Mouse (Mus musculus) skeletal muscle tissue, adult 2 months (tissue): ENCODE data around the gene Decr2.
"Not testable (repeated sequence)": the region's sequence is repeated elsewhere in the genome, so short reads cannot be mapped to it uniquely, and the experiment has no call there.

Source experiments
- DNase-seq: peaks from one replicate; pipeline ENCODE4 v3.0.0-alpha.2; 2012; ENCODE audit warnings: low read depth, low spot score

Decr2 gene

DNA sequence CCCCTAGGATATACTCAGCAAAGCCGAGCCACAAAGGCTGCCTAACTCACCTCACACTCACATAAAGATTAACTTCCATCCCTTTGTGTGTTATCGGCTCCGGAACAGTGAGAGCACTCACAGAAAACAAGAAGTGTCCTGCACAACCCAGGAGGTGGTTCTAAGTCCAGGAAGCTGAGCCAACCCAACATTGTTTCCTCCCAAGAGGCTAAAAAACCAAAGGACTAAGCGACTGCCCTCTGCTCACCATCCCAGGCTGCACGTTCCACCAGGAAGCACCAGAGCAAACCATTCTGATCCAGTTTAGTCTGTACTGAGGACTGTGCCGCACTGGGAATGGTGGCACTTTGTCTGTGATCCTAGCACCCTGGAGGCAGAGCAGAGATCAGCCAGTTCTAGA, 25.2 kb downstream of the Decr2 start:
- DNase-seq, result no peak

DNA sequence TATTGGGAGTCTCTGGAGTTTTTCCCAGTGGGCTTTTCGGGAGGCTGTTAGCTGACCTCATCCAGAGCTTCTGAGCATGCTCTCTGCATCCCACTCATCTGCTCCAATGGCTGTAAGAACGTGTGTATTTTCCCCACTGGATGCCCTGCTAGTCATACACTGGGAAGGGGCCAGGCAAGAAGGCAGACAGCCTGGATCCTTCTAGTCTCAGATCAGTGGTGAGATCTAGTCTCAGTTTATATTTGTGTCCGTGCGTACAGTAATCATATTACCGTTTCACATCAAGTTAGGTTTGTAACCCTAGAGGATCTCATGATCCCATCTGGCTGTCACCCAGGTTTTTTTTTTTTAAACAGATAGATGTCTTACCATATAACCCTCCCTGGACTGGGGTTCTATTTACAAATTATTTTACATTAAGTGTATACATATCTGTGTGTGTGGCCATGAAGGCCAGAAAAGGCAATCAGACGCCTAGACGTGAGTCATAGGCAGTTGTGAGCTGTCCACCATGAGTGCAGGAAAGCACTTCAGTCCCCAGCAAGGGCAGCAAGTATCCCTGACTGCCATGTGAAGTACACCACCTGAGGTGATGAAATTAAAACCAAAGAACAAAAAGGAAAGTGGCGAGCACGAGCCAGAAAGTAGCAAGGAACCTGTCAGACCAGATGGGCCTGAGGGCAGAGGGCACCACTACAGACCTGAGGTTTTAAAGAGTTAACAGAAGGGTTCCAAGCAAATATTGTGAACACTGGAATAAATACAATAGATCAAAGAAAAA, 32.2 kb downstream of the Decr2 start:
- peak; percentile 67 for DNase-seq

DNA sequence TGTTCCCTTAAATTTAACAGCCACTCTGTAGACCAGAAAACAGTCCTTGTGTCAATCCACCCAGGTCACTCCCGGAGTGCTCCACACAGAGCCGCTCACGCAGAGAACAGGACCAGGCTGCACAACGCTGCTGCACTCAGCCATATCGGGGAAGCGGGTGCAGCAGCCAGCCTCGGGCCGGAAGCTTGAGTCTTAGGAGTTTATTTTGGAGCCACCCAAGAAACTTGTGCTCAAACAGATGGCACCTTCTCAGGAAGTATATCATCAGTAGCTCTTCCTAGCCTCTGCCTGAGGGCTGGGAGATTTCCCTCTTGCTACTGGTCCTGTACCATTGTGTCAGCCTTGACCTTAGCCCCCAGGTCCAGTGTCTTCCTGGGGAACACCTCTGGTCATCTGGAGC, 32.9 kb downstream of the Decr2 start:
- DNase-seq, result no peak

DNA sequence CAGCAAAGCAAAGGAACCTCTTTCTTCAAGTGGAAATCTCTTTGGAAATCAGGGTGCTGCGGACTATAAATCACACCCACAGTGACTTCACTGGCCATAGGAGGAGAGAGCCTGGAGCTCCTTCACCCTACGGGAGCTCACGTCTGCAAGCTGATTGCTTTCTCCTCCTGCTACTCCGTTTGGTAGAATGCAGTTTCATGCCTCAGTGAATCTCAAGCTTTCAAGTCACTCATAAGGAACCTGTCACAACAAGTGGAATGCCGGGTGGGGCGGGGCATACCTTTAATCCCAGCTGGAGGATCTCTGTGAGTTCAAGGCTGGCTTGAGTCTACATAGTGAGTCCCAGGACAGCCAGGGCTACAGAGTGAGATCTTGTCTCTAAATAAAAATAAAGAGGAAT, 35.0 kb downstream of the Decr2 start:
- DNase-seq, result no peak

DNA sequence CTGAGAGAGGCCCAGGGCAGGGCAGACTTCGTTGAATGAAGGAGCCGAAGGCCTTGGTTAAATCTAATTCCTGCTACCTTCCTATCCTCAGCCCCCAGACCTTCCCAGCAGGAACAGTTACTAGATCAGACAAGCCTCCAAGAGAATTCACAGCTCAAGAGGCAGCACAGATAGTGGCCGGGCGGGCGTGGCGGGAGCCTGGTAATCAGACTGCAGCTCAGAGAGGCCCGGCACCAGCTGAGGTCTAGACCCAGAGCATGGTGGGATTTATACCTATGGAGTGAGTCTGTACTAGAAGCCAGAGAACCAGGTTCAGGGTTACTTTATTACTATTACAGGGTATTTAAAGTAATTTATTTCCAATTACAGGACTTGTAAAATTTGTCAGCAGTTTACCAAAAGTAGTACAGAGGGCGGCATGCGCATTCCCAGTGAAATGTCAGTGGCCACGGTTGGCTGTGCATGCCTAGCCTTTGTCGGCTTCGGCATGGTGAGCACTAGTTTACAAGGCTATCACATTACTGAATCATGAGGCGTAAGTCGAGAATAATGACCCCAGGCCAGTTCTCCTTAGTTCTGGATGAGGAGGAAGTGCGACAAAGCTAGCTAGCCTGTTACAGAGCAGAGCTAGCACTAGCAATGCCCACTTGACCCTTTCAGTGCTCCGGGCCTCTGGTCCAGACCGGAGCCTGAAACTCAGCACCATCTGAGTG, 35.8 kb downstream of the Decr2 start:
- peak; percentile 67 for DNase-seq

DNA sequence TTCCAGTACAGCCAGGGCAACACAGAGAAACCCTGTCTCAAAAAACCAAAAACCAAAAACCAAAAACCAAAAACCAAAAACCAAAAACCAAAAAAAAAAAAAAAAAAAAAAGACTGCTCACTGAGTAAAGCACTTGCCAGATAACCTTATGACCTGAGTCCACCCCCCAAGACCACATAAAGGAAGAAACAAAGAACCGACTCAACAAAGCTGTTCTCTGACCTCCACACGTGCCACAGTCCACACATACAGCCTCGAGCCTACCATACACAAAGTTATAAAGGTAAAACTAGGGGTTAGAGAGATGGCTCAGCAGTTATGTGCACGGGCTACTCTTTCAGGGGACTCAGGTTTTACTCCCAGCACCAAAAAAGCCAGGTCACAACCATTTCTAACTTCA, 37.4 kb downstream of the Decr2 start:
- DNase-seq, result no peak

DNA sequence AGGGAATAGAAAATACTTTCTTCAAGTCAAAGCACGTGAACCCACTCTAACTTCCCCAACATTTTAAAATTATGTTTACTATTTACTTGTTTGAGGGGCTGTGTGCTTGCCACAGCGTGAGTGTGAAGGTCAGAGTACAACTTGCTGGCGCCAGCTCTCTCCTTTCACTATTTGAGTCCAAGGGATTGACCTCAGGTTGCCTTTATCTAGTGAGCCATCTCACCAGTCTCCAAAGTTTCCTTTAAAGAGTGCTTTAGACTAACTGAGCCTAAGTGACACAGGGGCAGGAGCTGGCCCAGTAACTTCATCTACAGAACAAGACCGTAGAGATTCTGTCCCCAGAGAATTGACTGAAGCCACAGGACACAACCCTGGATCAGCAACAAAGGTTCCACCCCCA, 38.1 kb downstream of the Decr2 start:
- DNase-seq, result no peak

DNA sequence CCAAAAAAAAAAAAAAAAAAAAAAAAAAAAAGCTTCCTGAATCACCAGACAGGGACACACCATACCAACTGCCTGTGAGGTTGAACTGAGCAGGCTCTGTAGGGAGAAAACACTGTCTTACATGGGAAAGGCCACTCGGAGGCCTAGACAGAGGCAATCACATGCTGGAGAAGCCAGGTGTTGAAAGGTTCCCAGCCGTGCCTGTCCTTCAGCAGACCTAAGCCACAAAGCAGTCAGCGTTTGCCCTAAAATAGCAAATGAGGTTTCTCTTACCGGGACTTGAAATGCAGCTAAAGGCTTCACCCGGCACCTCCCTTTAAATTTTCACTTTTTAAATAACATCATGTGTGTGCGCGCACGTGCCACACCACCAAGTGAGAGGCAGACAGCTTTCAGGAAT, 42.0 kb downstream of the Decr2 start:
- no peak for DNase-seq

DNA sequence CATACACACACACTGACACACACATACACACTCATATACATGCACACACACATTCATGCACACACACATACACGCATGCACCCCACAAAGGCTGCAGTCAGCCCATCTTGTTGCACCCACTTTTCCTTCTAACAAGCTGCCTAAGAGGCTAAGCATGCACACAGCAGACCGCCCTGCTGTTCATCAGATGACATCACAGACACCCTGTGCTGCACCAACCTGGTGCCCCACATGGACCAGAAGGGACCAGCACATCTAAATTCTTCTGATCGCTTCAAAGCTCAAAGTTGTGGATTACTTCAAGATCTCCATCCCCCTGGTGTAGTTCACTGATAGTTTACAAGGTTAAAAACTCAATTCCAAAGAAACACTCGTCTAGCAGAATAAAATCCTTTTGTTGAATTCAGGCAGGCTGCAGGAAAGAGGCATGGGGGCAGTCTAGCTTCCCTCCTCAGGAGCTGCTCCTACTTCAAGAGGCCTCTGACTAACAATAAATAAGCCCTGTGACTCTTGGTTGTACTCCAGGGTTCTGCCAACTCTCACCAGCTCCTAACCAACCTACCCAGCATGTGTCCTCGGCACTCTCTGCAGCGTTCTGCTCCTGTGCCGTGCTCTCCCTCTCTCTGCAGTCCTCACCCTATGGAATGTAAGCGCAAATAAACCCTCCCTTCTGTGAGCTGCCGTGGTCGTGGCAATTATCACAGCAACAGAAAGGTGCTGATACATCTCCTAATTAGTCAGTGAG, 43.7 kb downstream of the Decr2 start:
- no peak for DNase-seq

DNA sequence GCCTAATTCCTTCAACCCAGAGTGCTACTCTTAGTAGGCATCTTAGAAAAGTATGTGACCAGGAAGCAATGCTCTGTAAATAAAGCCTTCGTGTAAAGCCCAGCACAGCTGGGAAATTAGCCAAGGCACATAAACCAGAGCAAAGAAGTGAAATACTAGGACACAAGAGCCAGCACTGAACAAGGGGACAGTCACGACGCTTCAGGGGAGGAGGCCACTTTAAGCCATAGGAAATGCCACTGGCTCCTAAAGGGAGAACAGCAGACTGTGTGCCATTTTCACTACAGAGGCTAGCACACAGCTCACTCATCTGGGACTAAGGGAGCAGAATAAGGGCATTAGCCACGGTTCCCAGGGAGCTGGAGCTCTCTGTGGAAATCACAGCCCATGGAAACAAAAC, 44.9 kb downstream of the Decr2 start:
- no peak for DNase-seq

DNA sequence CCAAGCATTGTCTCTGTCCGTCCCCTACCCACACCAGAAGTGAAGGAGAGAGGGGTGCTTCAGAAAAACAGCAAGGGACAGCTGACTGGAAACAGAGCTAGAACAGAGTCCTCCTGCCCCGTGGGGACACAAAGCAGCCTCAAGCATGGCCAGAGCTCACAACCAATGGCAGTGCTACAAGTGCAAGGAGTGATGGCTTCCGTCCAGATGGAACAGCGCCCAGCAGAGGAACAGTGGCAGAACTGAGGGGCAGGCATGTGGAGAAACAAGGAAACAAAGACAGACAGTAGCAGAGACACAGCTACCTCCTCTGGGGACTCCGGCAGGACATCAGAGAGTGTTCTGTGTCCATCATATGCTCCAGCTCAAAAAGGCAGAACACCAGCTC, 46.9 kb downstream of the Decr2 start:
- no peak for DNase-seq

DNA sequence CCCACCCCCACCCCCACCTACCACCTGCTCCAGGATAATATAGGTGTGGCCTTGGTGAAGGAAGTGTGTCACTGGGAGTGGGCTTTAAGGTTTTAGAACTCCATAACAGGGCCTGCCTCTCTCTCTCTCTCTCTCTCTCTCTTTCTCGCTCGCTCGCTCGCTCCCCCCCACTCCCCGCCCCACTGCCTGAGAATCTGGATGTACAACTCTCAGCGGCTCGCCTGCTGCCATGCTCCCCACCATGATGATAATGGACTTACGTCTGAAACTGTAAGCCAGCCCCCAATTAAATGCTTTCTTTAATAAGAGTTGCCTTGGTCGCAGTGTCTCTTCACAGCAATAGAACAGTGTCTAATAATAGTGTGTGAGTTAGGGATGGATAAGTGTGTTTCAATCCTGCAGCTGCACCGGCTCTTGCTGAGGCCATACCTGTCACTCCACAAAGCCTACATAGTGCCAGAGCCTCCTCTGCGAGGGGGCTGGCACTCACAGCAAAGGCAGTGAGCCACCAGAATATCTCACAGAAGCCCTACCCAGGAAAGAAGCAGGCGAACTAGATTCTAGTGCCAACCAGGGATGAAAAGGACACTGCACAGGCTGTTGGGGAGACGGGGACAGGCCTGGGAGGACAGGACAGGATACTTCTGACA, 47.4 kb downstream of the Decr2 start:
- no peak for DNase-seq

DNA sequence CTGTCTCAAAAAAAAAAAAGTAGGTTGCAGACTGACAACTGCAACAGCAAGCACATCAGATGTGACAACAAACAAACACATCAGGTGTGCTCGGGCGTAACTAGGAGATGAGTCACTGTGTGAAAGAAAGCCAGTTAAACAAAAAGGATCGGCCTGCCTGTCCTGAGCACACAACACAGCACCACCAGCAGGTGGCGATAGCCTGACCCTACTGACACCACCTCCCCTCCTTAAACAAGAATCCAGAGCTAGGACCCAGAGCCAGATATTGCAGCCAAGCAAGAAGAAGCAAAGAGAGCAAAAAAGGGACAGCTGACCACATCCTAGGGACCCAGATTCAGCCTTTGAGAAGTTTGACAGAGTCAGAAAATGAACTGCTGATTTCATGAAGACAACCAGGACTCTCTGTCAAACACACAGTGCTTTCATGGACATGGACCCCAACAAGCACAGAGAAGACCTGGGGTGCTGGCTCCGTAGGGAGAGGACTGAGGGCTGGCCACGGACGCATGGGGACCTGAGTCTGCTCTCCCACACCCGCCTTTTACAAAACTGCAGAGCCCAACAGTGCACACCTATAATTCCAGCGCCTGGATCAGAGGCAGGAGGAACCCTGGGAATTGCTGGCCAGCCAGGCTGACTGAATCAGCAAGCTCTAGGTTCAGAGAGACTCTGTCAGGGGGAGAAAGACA, 48.9 kb downstream of the Decr2 start:
- peak; percentile 60 for DNase-seq

DNA sequence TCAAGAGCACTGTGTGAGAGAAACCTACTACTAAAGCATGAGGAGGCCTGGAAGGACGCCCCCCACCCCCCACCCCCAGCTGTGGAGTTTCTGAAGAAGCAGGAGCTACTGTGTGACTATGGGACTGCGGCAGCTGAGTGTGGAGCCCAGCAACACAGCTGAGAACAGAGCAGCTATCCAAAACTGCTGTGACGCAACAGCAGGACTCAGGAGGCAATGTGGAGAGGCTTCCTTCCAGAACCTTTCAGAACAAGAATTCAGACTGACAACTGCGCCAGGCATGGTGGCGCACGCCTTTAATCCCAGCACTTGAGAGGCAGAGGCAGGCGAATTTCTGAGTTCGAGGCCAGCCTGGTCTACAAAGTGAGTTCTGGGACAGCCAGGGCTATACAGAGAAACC, 49.4 kb downstream of the Decr2 start:
- DNase-seq, result not testable (repeated sequence)

DNA sequence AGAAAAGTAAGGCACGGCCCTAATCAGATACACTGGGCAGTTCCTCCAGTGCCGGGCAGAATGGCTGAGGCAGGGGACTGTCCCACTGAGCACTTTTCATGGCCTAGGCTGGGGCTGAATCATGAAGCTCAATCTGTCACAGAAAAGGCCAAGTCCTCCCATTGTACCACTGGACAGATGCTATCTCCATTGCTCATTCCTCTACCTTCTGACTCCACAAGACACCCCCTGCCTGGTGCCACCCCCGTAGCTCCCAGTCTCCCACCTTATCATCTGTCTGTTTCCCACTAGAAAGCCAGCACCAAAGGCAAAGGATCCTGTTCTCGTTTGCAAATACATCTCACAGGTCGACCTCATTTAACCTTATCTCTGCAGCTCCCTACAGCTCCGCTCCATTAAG, 58.1 kb downstream of the Decr2 start:
- DNase-seq, result no peak

DNA sequence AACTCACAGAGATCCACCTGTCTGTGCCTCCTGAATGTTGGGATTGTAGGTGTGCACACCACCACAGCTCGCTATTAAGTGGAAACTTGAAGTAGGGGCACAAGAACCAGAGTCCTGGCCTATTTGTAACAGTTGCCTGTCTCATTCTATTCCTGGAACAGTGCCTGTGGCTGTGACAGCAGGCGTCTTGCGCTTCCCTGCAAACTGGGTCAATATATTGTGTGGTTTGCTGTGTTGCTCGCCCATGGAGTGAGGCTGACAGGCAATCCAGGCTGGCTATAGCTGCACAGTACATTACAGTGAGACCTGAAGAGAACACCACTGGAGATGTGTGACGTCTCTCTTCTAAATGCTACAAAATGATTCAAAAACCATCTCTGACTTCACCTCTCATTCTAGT, 58.6 kb downstream of the Decr2 start:
- DNase-seq, result no peak
